Mouse (Mus musculus): ENCODE data around the gene Gm17409. TPM values are rescaled to one million over a fixed set of nuclear protein-coding genes. Genes with fewer than 3 reads are reported as not detected.

Gene Gm17409
- not detected in 4 replicates for total RNA-seq (2023)

GRCm38 (mm10) chr2:58469816-58470215 lies at the start of gene Gm17409:
Gene Gm17409 (plus strand): TSS chr2:58470116.

Other genes starting within 250 kb of the Gm17409 start
- 0.12 TPM in 1 of 4 replicates, not detected in the others for gene Acvr1c, start 112.2 kb upstream of the Gm17409 start, total RNA-seq (2023)
- gene Acvr1, start 97.0 kb downstream of the Gm17409 start, total RNA-seq (2023) = not detected in 4 replicates
- not detected in 4 replicates for gene Upp2, start 97.2 kb downstream of the Gm17409 start, total RNA-seq (2023)